Mouse (Mus musculus) c-Kit-positive CD71-positive TER-119-positive erythroid progenitor cells, embryonic 14.5 days (primary cell): ENCODE measurements around the gene Capn9.

Experiments
- DNase-seq: peaks from one replicate; pipeline ENCODE4 v3.0.0-alpha.2; 2013; ENCODE audit warnings: low spot score

Capn9 gene

DNA sequence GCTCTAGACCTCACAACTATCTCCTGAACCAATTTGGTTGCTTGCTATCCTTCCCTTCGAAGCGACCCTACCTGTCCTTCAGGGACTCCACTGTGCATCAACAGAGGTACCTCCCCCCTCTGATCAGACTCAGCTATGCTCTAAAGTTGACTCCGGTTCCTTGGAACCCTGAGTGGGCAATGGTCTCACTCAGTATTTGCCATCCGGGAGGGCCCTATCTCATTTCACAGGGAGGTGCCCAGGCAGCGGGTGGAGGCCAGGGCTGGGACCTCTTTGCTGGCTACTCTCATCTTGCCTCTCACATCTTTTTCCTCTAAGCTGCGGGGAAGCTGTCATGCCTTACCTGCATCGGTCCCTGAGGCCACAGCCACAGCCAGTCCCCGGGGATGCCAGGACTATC is at the start of gene Capn9:
Gene Capn9 (plus strand): TSS at position 301 of the 400 bp plus-strand sequence.
- no peak for DNase-seq

DNA sequence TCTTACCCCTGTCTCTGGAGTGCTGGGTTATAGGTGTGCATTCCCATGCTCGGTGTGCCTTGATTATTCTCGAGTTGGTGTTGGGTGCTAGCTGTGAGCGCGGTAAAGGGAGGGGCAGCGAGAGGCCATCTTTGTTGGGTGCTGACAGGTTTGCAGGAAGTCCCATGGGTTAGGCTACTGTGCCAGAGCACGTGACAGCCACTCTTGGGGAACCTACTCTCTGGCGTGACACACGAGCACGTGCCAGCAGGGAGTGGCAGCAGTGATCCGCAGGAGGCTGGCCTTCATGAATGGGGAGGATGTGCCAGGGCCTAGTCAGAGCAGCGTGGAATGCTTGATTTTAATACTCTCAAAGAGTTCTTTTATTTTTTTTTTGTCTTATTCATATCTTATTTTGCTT is 49.6 kb upstream of the Capn9 start:
- no peak for DNase-seq

DNA sequence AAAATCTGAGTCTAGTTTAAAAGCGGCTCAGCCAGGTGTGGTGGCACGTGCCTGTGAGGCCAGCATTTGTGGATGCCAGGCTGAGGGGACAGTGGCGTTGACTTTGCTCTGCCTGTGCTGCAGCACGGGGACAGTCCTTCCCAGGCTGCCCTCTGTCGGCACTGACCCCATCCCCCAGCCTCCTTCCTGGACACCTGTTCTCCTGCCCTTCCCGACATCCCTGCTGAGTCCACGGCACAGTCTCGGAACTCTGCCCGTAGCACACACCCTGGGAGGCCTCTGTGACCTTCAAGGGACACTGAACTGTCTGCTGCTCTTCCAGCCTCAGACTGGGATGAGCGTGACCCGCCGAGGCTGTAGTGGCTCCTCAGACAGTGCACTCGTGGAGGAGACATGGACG is 45.8 kb upstream of the Capn9 start:
- DNase-seq = no peak

DNA sequence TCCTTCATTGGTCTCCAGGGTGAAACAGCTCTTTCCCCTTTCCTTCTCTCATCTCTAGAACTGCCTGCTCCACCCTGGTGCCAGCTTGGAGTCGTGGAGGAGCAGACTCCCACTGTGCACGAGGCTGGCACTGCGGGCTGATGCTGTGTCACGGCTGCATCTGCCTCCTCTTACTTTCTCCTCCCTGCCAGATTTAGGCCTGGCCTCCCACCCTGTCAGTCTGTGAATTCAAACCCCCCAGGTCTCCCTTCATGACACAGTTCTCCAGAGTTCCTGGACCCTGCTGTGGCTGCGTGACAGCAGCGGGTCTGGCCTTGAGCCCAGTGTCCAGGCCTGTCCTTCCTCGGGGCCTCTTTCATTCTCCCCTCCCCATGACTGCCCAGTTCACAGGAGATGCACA is 45.4 kb upstream of the Capn9 start:
- DNase-seq = no peak

GRCm38 (mm10) chr8:124530996-124531395 is 44.9 kb upstream of the Capn9 start:
- DNase-seq = no peak

DNA sequence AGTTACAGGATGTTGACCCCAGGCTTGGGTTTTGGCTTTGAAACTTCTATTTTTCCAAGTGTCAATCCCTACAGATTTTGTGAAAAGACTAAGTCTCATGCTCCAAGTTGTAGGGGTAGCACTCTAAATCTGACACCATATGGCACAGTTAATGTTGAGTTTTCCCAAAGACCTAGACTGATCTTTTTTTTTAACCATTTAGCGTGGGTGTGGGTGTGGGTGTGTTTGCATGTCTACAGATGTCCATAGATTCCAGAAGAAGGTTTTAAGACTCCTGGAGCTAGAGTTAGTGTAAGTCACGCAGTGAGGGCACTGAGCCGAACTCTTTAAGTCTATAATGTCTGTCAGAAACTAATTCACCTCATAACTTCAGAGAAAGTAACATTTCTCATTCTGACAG is 43.3 kb upstream of the Capn9 start:
- no peak for DNase-seq

- DNase-seq = no peak
These were observed 40.5 kb upstream of the Capn9 start for GRCm38 (mm10) chr8:124535451-124535850.

DNA sequence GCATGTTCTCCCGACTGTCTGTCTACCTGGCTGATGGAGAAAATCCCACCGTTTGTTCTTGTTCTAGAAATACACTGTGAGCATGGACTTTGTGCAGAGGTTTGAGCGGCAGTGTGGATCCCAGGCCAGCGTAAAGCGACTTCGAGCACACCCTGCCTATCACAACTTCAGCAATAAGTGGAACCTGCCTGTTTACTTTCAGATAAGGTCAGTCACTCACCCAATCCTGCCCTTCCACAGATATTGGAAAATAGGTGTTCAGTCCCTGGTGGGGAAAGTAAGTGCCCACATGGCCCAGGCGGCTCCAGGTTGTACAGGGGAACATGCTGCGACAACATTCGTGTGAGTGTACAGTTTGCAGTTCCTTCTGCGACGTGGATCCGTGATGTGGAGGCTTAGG is 35.0 kb upstream of the Capn9 start:
- DNase-seq = no peak

DNA sequence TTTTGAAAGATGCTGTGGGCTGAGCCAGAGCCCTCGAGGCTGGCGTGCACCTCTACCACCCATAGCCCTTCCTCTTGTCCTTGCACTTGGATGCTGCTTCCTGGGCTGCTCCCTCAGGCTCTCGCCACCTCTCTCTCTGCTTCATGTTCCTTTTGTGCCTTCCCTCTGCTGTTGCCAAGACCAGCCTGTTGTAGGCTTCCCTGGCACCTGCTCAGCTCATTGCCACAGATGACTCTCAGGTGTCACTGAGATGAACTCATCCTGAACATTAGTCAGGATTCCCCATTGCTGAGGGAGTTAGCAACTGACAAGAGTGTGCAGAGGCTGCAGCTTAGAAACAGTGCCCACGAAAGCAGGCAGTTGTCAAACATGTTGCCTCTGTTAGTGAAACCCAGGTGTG is 33.9 kb upstream of the Capn9 start:
- DNase-seq = no peak

- DNase-seq = no peak
These were observed 32.6 kb upstream of the Capn9 start for GRCm38 (mm10) chr8:124543272-124543671.

DNA sequence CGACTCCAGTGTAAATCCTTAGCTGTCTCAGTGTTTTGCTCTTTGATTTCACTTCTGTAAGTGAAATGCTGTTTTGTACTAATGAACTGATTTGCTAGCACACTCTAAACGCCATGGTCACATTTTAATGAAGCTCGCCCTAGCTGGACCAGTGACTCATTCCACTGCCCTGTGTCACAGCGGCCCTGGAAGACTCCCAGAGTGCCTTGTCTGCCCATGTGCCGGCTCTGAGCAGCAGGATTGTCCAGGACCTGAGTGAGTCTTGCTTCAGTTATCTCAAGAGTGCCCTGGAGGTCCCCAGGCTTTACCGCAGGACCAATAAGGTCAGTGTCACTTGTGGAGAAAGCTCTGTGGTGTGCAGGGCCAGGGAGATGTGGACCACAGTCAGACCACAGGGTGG is 29.5 kb upstream of the Capn9 start:
- DNase-seq = no peak

- DNase-seq = no peak
These were observed 29.1 kb upstream of the Capn9 start for GRCm38 (mm10) chr8:124546815-124547214.

GRCm38 (mm10) chr8:124547269-124547668 is 28.6 kb upstream of the Capn9 start:
- no peak for DNase-seq

DNA sequence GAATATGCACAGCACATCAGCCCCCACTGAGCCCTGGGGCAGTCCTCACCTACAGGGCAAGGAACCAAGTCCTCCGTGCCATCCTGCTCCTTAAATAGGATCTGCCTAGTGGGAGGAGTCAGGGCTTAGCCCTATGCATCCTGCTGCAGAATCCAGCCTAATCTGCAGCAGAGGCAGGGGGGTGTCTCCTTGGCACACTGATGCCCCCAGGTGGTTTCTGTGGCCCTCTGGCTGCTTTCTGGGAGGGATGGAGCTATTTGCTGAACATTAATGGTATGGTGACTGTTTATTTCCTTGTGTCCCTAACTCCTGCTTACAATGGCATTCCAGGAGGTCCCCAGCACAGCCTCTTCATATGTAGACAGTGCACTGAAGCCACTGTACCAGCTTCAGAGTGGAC is 27.7 kb upstream of the Capn9 start:
- DNase-seq = no peak

DNA sequence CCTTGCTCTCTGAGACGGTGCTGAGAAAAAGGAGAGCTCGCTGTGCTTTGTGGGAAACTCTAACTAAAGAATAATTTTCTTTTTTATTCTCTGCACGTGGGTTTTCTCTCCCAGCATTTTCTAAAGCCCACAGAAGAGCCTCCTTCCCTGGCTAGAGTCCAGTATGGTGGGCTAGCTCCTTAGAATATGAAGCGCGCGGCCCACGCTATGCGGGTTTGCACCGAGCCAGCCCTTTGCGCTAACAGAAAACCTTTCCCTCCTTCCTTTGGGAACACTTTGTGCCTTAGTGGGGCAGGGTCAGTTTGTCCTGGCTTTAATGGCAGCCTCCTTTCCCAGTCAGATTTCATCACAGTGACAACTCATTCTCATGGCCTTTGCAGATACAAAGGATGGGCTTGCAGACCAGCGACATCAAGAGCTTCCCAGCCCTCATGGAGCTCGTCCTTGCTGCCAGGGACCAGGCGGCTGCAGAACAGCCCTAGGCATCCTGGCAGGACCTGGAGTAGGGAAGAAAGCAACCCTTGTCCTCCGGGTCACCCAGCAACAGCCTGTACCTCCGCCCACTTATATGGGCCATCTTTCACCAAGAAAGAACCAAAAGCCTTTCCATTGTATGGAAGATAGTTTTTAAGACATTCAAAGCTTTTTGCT is 24.8 kb upstream of the Capn9 start:
- no peak for DNase-seq

DNA sequence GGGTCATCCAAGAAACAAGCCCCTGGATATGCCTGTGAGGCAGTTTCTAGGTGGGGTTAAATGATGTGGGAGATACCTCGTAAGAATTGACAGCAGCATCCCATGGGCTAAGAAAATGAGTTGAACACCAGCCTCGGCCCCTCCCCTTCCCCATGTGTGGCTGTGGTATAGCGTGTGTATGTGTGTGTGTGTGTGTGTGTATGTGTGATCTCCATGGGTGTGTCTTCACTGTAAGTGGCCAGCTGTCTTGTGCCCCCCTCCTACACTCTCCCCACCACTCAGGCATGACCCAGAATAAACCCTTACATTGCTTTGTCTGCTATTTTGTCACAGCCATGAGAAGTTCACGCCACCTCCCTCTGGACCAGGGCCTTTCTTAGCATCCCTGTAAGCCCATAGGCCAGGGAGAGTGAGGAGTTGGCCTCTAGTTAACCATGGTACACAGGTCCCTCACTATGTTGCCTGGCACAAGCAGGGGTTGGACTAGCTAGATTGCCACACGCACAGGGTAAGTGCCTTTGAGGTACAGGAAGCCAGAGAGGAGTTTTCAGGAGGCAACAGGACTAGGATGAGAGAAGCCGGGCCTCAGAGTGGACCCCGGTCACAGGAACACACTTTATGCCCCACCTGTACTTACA is 20.7 kb upstream of the Capn9 start:
- no peak for DNase-seq

DNA sequence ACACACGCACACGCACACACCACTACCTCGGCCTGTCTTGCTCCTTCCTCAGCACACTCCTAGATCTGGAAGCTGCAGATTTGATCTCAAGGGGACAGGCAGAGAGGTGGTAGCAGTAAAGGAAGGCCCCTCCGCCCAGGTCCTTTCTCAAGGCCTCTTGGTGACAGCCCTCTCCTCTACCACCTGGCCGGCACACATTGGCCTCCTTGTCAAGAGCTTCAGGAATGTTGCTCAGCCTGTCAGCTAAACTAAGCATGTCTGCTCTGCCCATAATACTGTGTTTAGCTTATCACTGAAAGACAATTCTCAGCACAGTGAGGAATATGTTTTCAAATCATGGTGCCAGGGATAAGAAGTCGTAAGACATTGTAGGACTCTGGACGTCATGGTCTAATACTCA is 19.7 kb upstream of the Capn9 start:
- DNase-seq = no peak

DNA sequence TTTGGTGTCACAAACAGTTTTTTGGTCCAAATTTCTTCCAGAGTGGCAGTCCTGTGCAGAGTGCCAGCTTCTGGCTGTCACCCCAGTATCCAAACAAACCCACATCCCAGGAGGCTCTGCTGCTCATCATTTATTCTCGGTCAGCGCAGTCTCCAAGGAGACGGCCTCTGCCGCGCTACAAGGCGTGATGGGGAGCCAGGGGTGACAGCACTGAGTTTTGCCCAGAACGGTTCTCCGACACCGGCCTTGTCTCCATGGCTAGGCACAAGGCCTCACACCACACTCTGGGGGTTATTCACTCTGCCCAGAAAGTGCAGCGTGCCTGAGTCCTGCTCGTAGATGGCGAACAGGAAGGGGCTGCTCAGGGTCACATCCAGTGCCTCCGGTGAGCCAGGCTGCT is 19.3 kb upstream of the Capn9 start:
- DNase-seq = no peak

- no peak for DNase-seq
These were observed 18.4 kb upstream of the Capn9 start for GRCm38 (mm10) chr8:124557476-124557875.

DNA sequence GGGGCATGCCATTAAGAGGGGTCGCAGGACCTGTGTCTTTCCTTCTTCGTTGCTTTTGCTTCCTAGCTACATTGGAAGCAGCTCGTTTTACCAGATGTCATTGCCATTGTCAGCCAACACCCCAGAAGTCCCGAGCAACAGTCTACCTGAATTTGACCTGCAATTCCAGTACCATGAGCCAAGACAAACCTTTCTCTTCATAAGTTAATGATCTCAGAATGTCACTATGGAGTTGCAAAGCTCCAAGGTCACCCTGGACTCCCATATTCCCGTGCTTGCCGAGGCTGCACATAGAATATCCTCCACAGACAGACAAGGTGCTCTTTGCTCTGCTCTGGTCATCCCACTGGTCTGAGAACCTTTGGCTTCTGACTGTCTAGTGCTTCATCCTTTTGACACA is 8.8 kb upstream of the Capn9 start:
- no peak for DNase-seq

GRCm38 (mm10) chr8:124567584-124567983 is 8.3 kb upstream of the Capn9 start:
- no peak for DNase-seq

DNA sequence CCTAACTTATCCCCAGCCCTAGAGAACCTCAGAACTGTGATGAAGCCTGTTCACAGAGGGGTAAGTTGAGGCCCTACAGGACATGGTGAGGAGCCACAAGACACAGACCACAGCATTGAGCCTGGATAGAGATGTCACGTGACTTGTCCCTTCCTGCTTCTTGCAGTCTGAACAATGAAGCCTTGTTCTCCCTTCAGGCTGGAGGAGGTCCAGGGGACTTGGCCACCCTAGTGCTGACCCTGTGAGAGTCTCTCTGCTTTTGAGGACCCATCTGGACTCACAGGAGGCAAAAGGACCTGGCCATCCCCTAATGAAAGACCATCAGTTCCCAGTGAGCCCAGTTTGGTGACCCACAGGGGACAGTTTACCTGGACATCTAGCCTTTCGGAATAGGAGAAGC is 6.8 kb upstream of the Capn9 start:
- DNase-seq = no peak

GRCm38 (mm10) chr8:124569593-124569992 is 6.3 kb upstream of the Capn9 start, which contains the start of gene Agt:
Gene Agt (minus strand): TSS chr8:124569706.
- DNase-seq = no peak
